8 mouse cellular contexts compared by ENCODE assay signal in genomic region chr13:50964070-50964469, GRCm38 (mm10).
DNase-seq lines count a peak whose midpoint lies in the region; ATAC-seq lines count a peak whose summit lies in the region.

No protein-coding gene starts in this region.

- intact Hi-C loops in heart, postnatal 10 days (cut with DNase I): loop anchor here (5.0 kb wide), 2 partner anchors 133 to 208 kb away; partner anchors contain the start of gene Nxnl2
- intact Hi-C loops in heart, postnatal 25 days (cut with DNase I): no loop called here

- DNase-seq in heart, postnatal 10 days: peak; percentile 19 to 54
- DNase-seq in heart, postnatal 25 days (ENCODE audit: low spot score): no peak
- DNase-seq in 3134 (ENCODE audit: extremely low read depth, insufficient read length, low spot score): peak; percentile 8
- DNase-seq in NIH3T3 (ENCODE audit: low read depth): peak; percentile 14
- peak; percentile 14 to 56 for DNase-seq in kidney, postnatal 36 days
- no peak for DNase-seq in ovary, adult 18-20 months (ENCODE audit: low spot score)
- DNase-seq in layer of hippocampus, postnatal 36 days: no peak

- ATAC-seq in frontal cortex, adult (ENCODE audit: low TSS enrichment): no peak

Comparison
In these comparisons a context has a peak if more than half of its experiments do, and no peak if none do; other contexts are left out.
1. DNase-seq: peak in heart, postnatal 10 days (2 of 2), 3134 (single experiment), NIH3T3 (single experiment) and kidney, postnatal 36 days (2 of 2); none in heart, postnatal 25 days (single experiment), ovary, adult 18-20 months (single experiment) and layer of hippocampus, postnatal 36 days (0 of 2).